Mouse (Mus musculus): ENCODE data around the gene Pcolce. TPM values are rescaled to one million over a fixed set of nuclear protein-coding genes. Genes with fewer than 3 reads are reported as not detected.
"Not testable (repeated sequence)": the region's sequence is repeated elsewhere in the genome, so short reads cannot be mapped to it uniquely, and the experiment has no call there.

Gene Pcolce
- polyA plus RNA-seq, 1 experiment from 2014 or later, result 15.1 TPM

- peak within 1 kb of the TSS; percentile 94 for H3K4me2 ChIP-seq
- WGBS, result under 1% methylated on average over 45 of the region's 46 CpGs
- peak within 1 kb of the TSS; percentile 100 for H3K4me3 ChIP-seq
- no peaks in the 10 kb centered on the region for H3K27me3 ChIP-seq (replicated peaks)
- peak within 1 kb of the TSS; percentile 94 for H3K27ac ChIP-seq
- peak within 1 kb of the TSS; percentile 90 for H3K9ac ChIP-seq
- H3K9me3 ChIP-seq, result no peaks in the 10 kb centered on the region
- ATAC-seq (replicated peaks), result peak; percentile 99
- peaks cover 43% of the 10 kb centered on the region for H3K4me1 ChIP-seq
- H3K36me3 ChIP-seq (replicated peaks), result no peaks in the 10 kb centered on the region
Measured at GRCm38 (mm10) chr5:137628498-137629305, 15.1 kb upstream of the Pcolce start, which contains the start of the genes Fbxo24, Lrch4 and Gm20605. Fbxo24 (minus strand) TSS chr5:137629002. Lrch4 (plus strand) TSS chr5:137629121. Gm20605 (plus strand) TSS chr5:137629175.

- no peaks in the 10 kb centered on the region for H3K36me3 ChIP-seq (replicated peaks)
- H3K4me3 ChIP-seq, result peak overlapping the region; percentile 100
- WGBS, result 1% methylated on average over 9 of the region's 9 CpGs
- H3K9ac ChIP-seq, result peak overlapping the region; percentile 66
- ATAC-seq (replicated peaks), result no peak
- H3K4me1 ChIP-seq, result peaks cover 43% of the 10 kb centered on the region
- H3K27ac ChIP-seq, result peak overlapping the region; percentile 91
- no peaks in the 10 kb centered on the region for H3K27me3 ChIP-seq (replicated peaks)
- peak overlapping the region; percentile 77 for H3K4me2 ChIP-seq
- no peaks in the 10 kb centered on the region for H3K9me3 ChIP-seq
Measured at GRCm38 (mm10) chr5:137627991-137628390, 14.4 kb upstream of the Pcolce start.

- Histone ChIP-seq H3K9ac (no peak overlapping the region), H3K4me1 (peaks cover 11% of the 10 kb centered on the region), H3K4me3 (no peak overlapping the region), H3K4me2 (no peak overlapping the region), H3K27me3 (replicated peaks) (no peaks in the 10 kb centered on the region), H3K36me3 (replicated peaks) (no peaks in the 10 kb centered on the region), H3K27ac (no peak overlapping the region), H3K9me3 (no peaks in the 10 kb centered on the region)
- 83% methylated on average over 11 of the region's 11 CpGs for WGBS
- no peak for ATAC-seq (replicated peaks)
Measured at GRCm38 (mm10) chr5:137623937-137624530, 10.4 kb upstream of the Pcolce start.

GRCm38 (mm10) chr5:137615347-137615746 lies 1.8 kb upstream of the Pcolce start:
- Histone ChIP-seq H3K4me2 (no peak overlapping the region), H3K27me3 (replicated peaks) (no peaks in the 10 kb centered on the region), H3K36me3 (replicated peaks) (no peaks in the 10 kb centered on the region), H3K9me3 (no peaks in the 10 kb centered on the region), H3K4me3 (no peak overlapping the region), H3K9ac (no peak overlapping the region), H3K4me1 (0 out of 2 replicates have a peak, but pooled peaks cover 3% of the 10 kb centered on the region), H3K27ac (no peak overlapping the region)
- WGBS, result 92% methylated on average over 7 of the region's 7 CpGs
- ATAC-seq (replicated peaks), result no peak

GRCm38 (mm10) chr5:137614921-137615320 lies 1.3 kb upstream of the Pcolce start:
- not testable (repeated sequence) for H3K4me3 ChIP-seq; H3K27ac ChIP-seq; H3K27me3 ChIP-seq (replicated peaks); H3K4me2 ChIP-seq; H3K9me3 ChIP-seq; H3K9ac ChIP-seq; ATAC-seq (replicated peaks); H3K4me1 ChIP-seq; H3K36me3 ChIP-seq (replicated peaks)
- 90% methylated on average over 2 of the region's 2 CpGs for WGBS

- Histone ChIP-seq H3K4me1 (peaks cover 8% of the 10 kb centered on the region; the same call in 1 of the 2 replicates), H3K9ac (no peak overlapping the region), H3K27me3 (replicated peaks) (no peaks in the 10 kb centered on the region; the same call in 1 of the 2 replicates), H3K9me3 (no peaks in the 10 kb centered on the region), H3K36me3 (replicated peaks) (no peaks in the 10 kb centered on the region), H3K4me3 (no peak overlapping the region), H3K27ac (no peak overlapping the region), H3K4me2 (no peak overlapping the region)
- WGBS, result 70% methylated on average over 5 of the region's 5 CpGs
- no peak for ATAC-seq (replicated peaks)
Measured at GRCm38 (mm10) chr5:137613076-137613475, 508 bp downstream of the Pcolce start.

GRCm38 (mm10) chr5:137611245-137611602 lies 2.4 kb downstream of the Pcolce start:
- Histone ChIP-seq H3K36me3 (replicated peaks) (no peaks in the 10 kb centered on the region), H3K27me3 (replicated peaks) (no peaks in the 10 kb centered on the region; the same call in 1 of the 2 replicates), H3K4me3 (no peak overlapping the region), H3K27ac (no peak overlapping the region), H3K9ac (no peak overlapping the region), H3K4me1 (peaks cover 12% of the 10 kb centered on the region; the same call in 1 of the 2 replicates), H3K9me3 (no peaks in the 10 kb centered on the region), H3K4me2 (no peak overlapping the region)
- 27% methylated on average over 6 of the region's 6 CpGs for WGBS
- no peak for ATAC-seq (replicated peaks)

GRCm38 (mm10) chr5:137610548-137611244 lies 2.9 kb downstream of the Pcolce start:
- Histone ChIP-seq H3K9ac (no peak overlapping the region), H3K4me2 (no peak overlapping the region), H3K36me3 (replicated peaks) (no peaks in the 10 kb centered on the region), H3K27me3 (replicated peaks) (no peaks in the 10 kb centered on the region; the same call in 1 of the 2 replicates), H3K27ac (no peak overlapping the region), H3K4me3 (no peak overlapping the region), H3K4me1 (peaks cover 12% of the 10 kb centered on the region; the same call in 1 of the 2 replicates), H3K9me3 (no peaks in the 10 kb centered on the region)
- ATAC-seq (replicated peaks), result no peak
- 17% methylated on average over 12 of the region's 12 CpGs for WGBS

- Histone ChIP-seq H3K27me3 (replicated peaks) (no peaks in the 10 kb centered on the region; the same call in 1 of the 2 replicates), H3K9me3 (no peaks in the 10 kb centered on the region), H3K9ac (no peak overlapping the region), H3K4me1 (peaks cover 12% of the 10 kb centered on the region; the same call in 1 of the 2 replicates), H3K27ac (no peak overlapping the region), H3K36me3 (replicated peaks) (no peaks in the 10 kb centered on the region), H3K4me3 (no peak overlapping the region), H3K4me2 (no peak overlapping the region)
- no peak for ATAC-seq (replicated peaks)
- 79% methylated on average over 4 of the region's 4 CpGs for WGBS
Measured at GRCm38 (mm10) chr5:137610056-137610455, 3.5 kb downstream of the Pcolce start.

- H3K4me3 ChIP-seq, result no peak overlapping the region
- H3K27me3 ChIP-seq (replicated peaks), result no peaks in the 10 kb centered on the region; the same call in 1 of the 2 replicates
- 72% methylated on average over 3 of the region's 3 CpGs for WGBS
- no peak for ATAC-seq (replicated peaks)
- H3K27ac ChIP-seq, result no peak overlapping the region
- no peak overlapping the region for H3K4me2 ChIP-seq
- H3K4me1 ChIP-seq, result peaks cover 12% of the 10 kb centered on the region; the same call in 1 of the 2 replicates
- H3K9me3 ChIP-seq, result no peaks in the 10 kb centered on the region
- no peaks in the 10 kb centered on the region for H3K36me3 ChIP-seq (replicated peaks)
- no peak overlapping the region for H3K9ac ChIP-seq
Measured at GRCm38 (mm10) chr5:137609292-137609691, 4.3 kb downstream of the Pcolce start.

- peak overlapping the region; percentile 10; the same call in 1 of the 2 replicates for H3K4me3 ChIP-seq
- H3K9me3 ChIP-seq, result no peaks in the 10 kb centered on the region
- peak overlapping the region; percentile 31 for H3K4me2 ChIP-seq
- peaks cover 12% of the 10 kb centered on the region; the same call in 1 of the 2 replicates for H3K4me1 ChIP-seq
- no peak overlapping the region for H3K27ac ChIP-seq
- H3K27me3 ChIP-seq (replicated peaks), result no peaks in the 10 kb centered on the region; the same call in 1 of the 2 replicates
- 24% methylated on average over 22 of the region's 23 CpGs for WGBS
- no peak for ATAC-seq (replicated peaks)
- no peaks in the 10 kb centered on the region for H3K36me3 ChIP-seq (replicated peaks)
- no peak overlapping the region for H3K9ac ChIP-seq
Measured at GRCm38 (mm10) chr5:137608654-137609190, 4.9 kb downstream of the Pcolce start.

Measured in midbrain, embryonic 15.5 days (tissue).